Mouse (Mus musculus): ENCODE data around the gene Cdc37l1. TPM values are rescaled to one million over a fixed set of nuclear protein-coding genes. Genes with fewer than 3 reads are reported as not detected.

Cdc37l1 gene
- total RNA-seq, 2 experiments from 2014 or later, result 44.8 to 46.0 TPM

- no peak for DNase-seq (ENCODE audit: low spot score in 2 of 2)
Measured at GRCm38 (mm10) chr19:29045956-29046650, 56.0 kb downstream of the Cdc37l1 start.

GRCm38 (mm10) chr19:29046961-29047333 lies 56.8 kb downstream of the Cdc37l1 start:
- no peak for DNase-seq (ENCODE audit: low spot score in 2 of 2)

GRCm38 (mm10) chr19:29047334-29048170 lies 57.4 kb downstream of the Cdc37l1 start, which contains the start of gene Ak3:
TSS of gene Ak3 (minus strand) at chr19:29047961.
- DNase-seq (ENCODE audit: low spot score in 2 of 2), result peak; percentile 69 to 70

GRCm38 (mm10) chr19:29049401-29050075 lies 59.4 kb downstream of the Cdc37l1 start:
- DNase-seq (ENCODE audit: low spot score in 2 of 2), result no peak

GRCm38 (mm10) chr19:29050186-29050980 lies 60.2 kb downstream of the Cdc37l1 start:
- DNase-seq (ENCODE audit: low spot score in 2 of 2), result no peak

- DNase-seq (ENCODE audit: low spot score in 2 of 2), result no peak
Measured at GRCm38 (mm10) chr19:29052786-29053185, 62.6 kb downstream of the Cdc37l1 start.

- DNase-seq (ENCODE audit: low spot score in 2 of 2), result no peak
Measured at GRCm38 (mm10) chr19:29054594-29054993, 64.4 kb downstream of the Cdc37l1 start.

GRCm38 (mm10) chr19:29055469-29055868 lies 65.3 kb downstream of the Cdc37l1 start:
- no peak for DNase-seq (ENCODE audit: low spot score in 2 of 2)

GRCm38 (mm10) chr19:29058741-29059140 lies 68.6 kb downstream of the Cdc37l1 start:
- DNase-seq (ENCODE audit: low spot score in 2 of 2), result no peak

GRCm38 (mm10) chr19:29059688-29060087 lies 69.5 kb downstream of the Cdc37l1 start:
- no peak for DNase-seq (ENCODE audit: low spot score in 2 of 2)

GRCm38 (mm10) chr19:29060299-29060698 lies 70.1 kb downstream of the Cdc37l1 start:
- DNase-seq (ENCODE audit: low spot score in 2 of 2), result no peak

GRCm38 (mm10) chr19:29063009-29063408 lies 72.9 kb downstream of the Cdc37l1 start:
- DNase-seq (ENCODE audit: low spot score in 2 of 2), result no peak

- peak; percentile 79 to 81 for DNase-seq (ENCODE audit: low spot score in 2 of 2)
Measured at GRCm38 (mm10) chr19:29063577-29064363, 73.6 kb downstream of the Cdc37l1 start.

GRCm38 (mm10) chr19:29064451-29065102 lies 74.4 kb downstream of the Cdc37l1 start:
- no peak for DNase-seq (ENCODE audit: low spot score in 2 of 2)

- peak in 1 of 2 experiments; percentile 39 for DNase-seq (ENCODE audit: low spot score in 2 of 2)
Measured at GRCm38 (mm10) chr19:29066981-29067471, 76.9 kb downstream of the Cdc37l1 start.

- no peak for DNase-seq (ENCODE audit: low spot score in 2 of 2)
Measured at GRCm38 (mm10) chr19:29069195-29069594, 79.0 kb downstream of the Cdc37l1 start.

GRCm38 (mm10) chr19:29074802-29075201 lies 84.7 kb downstream of the Cdc37l1 start:
- no peak for DNase-seq (ENCODE audit: low spot score in 2 of 2)

Measured in adrenal gland, postnatal 4 days (tissue).